Mouse (Mus musculus) left cerebral cortex, postnatal 10 days (tissue): ENCODE data around the gene Cbwd1. TPM values are rescaled to one million over a fixed set of nuclear protein-coding genes. Genes with fewer than 3 reads are reported as not detected.
"Not testable (repeated sequence)": the region's sequence is repeated elsewhere in the genome, so short reads cannot be mapped to it uniquely, and the experiment has no call there.

Source experiments
- DNase-seq, 2 experiments: peaks; one replicate each; pipeline ENCODE4 v3.0.0; 2021 to 2022; ENCODE audit warnings: low spot score in 2 of 2, mixed read lengths in 1 of 2; ENCODE audit errors: extremely low spot score in 1 of 2
- intact Hi-C: fragments of 180-260 bp; cut with DNase I; formaldehyde crosslinking; loops from one replicate; pipeline ENCODE4 v1.15.1; 2025
- microRNA-seq: library from miRNA; unstranded; fragments of <30 nt; microRNA quantifications from one replicate; pipeline ENCODE4 v1.2.0, GENCODE M21; 2022
- total RNA-seq, 2 experiments: library from RNA; stranded (reverse); gene quantifications; 2 replicates each; pipeline ENCODE4 v1.2.3; 2021

The Cbwd1 gene
- total RNA-seq, 2 experiments from 2014 or later, result 11.9 to 12.9 TPM

- DNase-seq, result no peak
- intact Hi-C loops, result loop anchor here (5.0 to 10.0 kb wide), 2 partner anchors 705 to 772 kb away; partner anchors contain the start of gene Dmrt2
Observed at GRCm38 (mm10) chr19:24899578-24900544, 61.5 kb downstream of the Cbwd1 start.

GRCm38 (mm10) chr19:24898737-24899577 is 62.5 kb downstream of the Cbwd1 start:
- no peak for DNase-seq

GRCm38 (mm10) chr19:24897896-24898736 is 63.3 kb downstream of the Cbwd1 start:
- DNase-seq, result no peak
- intact Hi-C loops, result loop anchor here (5.0 to 10.0 kb wide), 2 partner anchors 707 to 774 kb away; partner anchors contain the start of gene Dmrt2

More at GRCm38 (mm10) chr19:24898737-24899577, 62.5 kb downstream of the Cbwd1 start:
- intact Hi-C loops, result loop anchor here (5.0 to 10.0 kb wide), 2 partner anchors 706 to 773 kb away; partner anchors contain the start of gene Dmrt2

GRCm38 (mm10) chr19:24897006-24897895 is 64.2 kb downstream of the Cbwd1 start:
- DNase-seq, result peak in 1 of 2 experiments; percentile 57
- intact Hi-C loops, result loop anchor here (5.0 to 10.0 kb wide), 2 partner anchors 708 to 775 kb away; partner anchors contain the start of gene Dmrt2

GRCm38 (mm10) chr19:24896536-24896935 is 64.9 kb downstream of the Cbwd1 start:
- intact Hi-C loops, result loop anchor here (5.0 to 10.0 kb wide), 2 partner anchors 708 to 776 kb away; partner anchors contain the start of gene Dmrt2
- DNase-seq, result no peak

GRCm38 (mm10) chr19:24886888-24887287 is 74.5 kb downstream of the Cbwd1 start:
- intact Hi-C loops, result loop anchor here (5.0 kb wide), 1 partner anchor 590 kb away; no protein-coding TSS in a partner anchor
- no peak for DNase-seq

GRCm38 (mm10) chr19:24885504-24885903 is 75.9 kb downstream of the Cbwd1 start:
- peak; percentile 47 to 50 for DNase-seq
- intact Hi-C loops, result loop anchor here (5.0 kb wide), 1 partner anchor 588 kb away; no protein-coding TSS in a partner anchor

GRCm38 (mm10) chr19:24881237-24881636 is 80.2 kb downstream of the Cbwd1 start:
- intact Hi-C loops, result no loop called here

GRCm38 (mm10) chr19:24875129-24875870 is 86.1 kb downstream of the Cbwd1 start, which contains the start of gene Gm10053:
Gene Gm10053, plus strand, starts transcription at chr19:24875686.
- DNase-seq, intact Hi-C loops: not testable (repeated sequence)

More at GRCm38 (mm10) chr19:24881237-24881636, 80.2 kb downstream of the Cbwd1 start:
- DNase-seq, result no peak

GRCm38 (mm10) chr19:24873873-24874272 is 87.5 kb downstream of the Cbwd1 start:
- DNase-seq, result no peak
- intact Hi-C loops, result loop anchor here (5.0 kb wide), 2 partner anchors 252 to 572 kb away; no protein-coding TSS in a partner anchor

- peak; percentile 38 to 62 for DNase-seq
- intact Hi-C loops, result loop anchor here (2.0 to 5.0 kb wide), 3 partner anchors 170 to 569 kb away; no protein-coding TSS in a partner anchor
Observed at GRCm38 (mm10) chr19:24871037-24871635, 90.3 kb downstream of the Cbwd1 start.

Small RNA genes lying within 50 kb of the gene (microRNA-seq; reads per million reads assigned to microRNA genes)
- gene Mir3084-1, result not detected

Other genes with a start within 250 kb of the Cbwd1 start
- 1 to 10 TPM; 3.1 to 4.3 TPM for gene Pgm5, start 99.8 kb downstream of the Cbwd1 start, total RNA-seq
- 100 to 1,000 TPM; 226 to 239 TPM for gene Gm10053, start 85.9 kb downstream of the Cbwd1 start, total RNA-seq
- not detected for gene Foxd4, start 60.4 kb downstream of the Cbwd1 start, total RNA-seq
- gene Dock8, start 37.9 kb upstream of the Cbwd1 start, total RNA-seq, result 1 to 10 TPM; 3.5 to 4.2 TPM